Mouse (Mus musculus) cerebellum, postnatal 4 days (tissue): ENCODE results near the gene Cts6.
"Not testable (repeated sequence)": the region's sequence is repeated elsewhere in the genome, so short reads cannot be mapped to it uniquely, and the experiment has no call there.

ENCODE experiments used
- DNase-seq, 2 experiments: peaks; one replicate each; pipeline ENCODE4 v3.0.0; 2022; ENCODE audit warnings: low spot score in 2 of 2, mixed read lengths in 1 of 2

The Cts6 gene

DNA sequence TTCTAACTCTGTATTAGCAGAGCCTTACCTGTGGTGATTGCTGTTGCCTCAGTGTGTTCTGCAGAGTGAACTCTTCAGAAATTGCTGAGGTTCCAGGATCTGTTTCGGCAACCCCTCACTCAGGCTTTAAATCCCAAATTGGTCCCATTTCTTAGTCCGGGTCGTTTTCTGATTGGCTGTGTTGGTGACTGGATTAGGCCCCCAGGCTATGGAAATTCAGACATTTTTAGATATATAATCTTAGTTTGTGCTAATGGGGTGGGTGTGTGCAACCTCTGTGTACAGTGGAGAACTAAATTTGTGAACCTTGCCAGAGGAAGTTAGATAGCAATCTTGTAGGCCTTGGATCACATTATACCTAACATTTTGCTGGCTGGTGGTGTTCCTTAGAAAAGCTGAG is at the start of gene Cts6:
Gene Cts6, minus strand, starts transcription at position 101 of the 400 bp plus-strand sequence.
- no peak for DNase-seq

DNA sequence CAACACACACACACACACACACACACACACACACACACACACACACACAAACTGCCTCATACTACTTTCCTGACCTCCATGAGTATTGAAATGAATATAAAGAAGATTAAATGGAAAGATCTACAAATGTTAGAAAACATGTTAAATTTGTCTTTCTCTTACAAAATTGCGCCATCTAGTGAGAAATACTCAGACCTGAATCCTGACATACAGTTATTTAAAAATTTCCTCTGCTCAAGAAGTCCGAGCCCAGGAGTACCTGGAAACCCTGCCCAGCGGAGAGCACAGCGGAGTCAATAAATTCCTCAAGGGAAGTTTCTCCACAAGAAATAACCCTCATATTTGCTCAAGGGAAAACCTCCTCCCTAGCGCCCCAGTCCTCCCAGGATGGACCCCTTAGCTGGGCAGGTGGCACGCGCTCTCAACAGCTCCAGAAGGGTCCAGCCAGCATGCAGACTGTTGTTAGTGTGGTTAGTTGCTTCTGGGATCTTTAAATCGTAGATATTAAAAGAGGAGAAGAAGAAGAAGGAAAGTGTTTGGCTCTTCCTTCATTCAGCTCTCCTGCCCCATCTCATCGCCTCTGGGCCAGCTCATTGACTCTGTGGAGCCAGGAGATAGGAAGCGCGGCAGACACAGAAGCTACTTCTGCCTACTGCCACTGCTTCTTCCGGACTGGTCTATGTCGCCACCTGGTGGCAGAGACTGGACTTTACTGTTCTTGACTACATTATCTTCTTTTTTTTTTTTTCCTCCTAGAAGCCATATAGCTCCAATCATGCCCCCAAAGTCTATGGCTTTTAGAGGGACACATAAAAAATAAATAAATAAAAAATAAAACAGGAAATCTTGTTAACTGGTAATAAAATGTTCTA is 38.1 kb upstream of the Cts6 start:
- peak in 1 of 2 experiments; percentile 22 for DNase-seq

DNA sequence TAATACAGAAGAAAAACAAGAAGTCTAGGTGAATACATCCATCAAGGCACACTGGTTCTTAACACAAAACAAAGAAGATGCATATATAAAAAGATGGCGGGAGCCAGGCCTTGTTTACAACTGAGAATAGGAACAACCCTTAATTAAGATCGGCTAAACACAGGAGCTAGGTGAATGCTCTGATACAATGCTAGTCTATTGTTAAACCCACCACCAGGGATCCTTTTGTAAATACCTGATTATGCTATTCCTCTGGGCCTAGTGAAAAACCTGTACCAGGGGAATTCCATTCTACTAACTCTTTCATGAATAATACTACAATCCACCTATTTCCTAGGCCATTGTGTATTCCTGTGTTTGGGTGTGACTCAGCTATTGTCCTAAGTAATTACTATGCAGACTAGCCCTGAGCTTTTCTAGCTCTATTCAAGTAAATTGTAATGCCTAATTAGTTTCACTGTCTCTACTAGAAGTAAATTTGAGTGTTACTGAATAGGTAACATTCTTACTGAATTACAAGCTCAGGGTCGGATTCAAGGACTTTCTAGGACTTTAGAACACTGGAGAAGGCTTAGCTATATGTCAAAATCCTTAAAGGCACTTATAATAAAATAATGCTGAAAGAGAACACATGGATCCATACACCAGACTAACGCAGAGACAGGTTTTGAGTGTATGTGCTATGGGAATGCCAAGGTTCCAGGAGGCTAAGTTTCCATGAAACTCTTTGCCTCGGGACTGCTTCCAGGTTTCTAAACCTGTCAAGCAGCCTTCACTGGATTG is 17.9 kb downstream of the Cts6 start:
- not testable (repeated sequence) for DNase-seq

DNA sequence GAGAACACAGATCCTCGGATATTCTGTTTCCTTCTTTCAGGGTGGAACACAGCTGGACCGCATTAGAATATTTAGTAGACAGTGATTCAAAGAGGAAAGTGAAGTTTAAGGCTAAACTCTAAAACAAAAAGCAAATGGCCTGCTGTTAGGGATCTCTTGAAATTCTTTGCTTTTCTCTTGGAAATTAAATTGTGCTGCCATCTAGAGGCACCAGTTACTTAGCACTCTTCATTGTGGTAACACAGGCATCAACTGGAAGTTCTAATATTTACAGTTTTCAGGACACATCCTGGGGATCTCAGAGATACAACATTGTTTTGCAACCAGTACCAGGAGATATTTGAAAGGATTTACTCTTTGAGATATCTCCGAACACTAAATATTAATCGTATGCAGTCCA is 38.6 kb downstream of the Cts6 start:
- DNase-seq: no peak

GRCm38 (mm10) chr13:61164156-61164555 is 39.1 kb downstream of the Cts6 start, which contains the start of gene Ctsr:
TSS of gene Ctsr (minus strand) at chr13:61164256.
- DNase-seq: no peak
